Mouse (Mus musculus): ENCODE measurements around the gene Tlx3.

The Tlx3 gene

GRCm38 (mm10) chr11:33197133-33197514, 6.3 kb downstream of the Tlx3 start:
- in situ Hi-C loops (cut with MboI, MseI), result no loop called here

DNA sequence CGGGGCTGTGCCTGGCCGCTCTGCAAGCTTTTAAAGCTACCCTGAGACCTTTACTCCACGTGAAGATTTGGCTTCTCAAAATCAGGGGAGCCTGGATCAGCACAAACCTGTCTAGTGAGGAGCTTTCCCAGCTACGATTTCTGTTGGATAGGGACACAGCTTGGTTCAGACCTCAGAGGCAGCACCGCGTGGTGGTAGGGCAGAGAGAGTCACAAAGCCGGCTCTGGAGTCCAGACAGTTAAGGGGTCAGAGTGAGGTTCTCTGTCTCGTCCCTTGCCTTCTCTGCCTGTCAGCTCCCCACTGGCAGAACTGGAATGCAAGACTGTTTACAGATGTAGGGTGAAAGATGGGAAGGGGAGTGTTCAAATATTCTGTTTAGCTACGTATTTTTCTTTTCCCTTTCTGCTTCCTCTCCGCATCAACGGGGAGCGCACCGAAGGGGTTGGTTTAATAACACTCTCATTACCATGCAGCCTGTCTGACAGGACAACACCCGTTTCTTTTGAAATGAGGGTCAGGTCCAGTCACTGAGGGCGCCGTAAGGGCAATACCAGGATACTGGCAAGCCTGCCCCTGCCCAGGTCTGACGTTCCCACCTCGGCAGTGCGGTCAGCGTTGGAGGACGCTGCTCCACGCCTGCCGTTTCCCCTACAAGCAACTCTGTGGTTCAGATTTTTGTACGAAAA, 6.8 kb downstream of the Tlx3 start:
- in situ Hi-C loops (cut with MboI, MseI), result no loop called here

DNA sequence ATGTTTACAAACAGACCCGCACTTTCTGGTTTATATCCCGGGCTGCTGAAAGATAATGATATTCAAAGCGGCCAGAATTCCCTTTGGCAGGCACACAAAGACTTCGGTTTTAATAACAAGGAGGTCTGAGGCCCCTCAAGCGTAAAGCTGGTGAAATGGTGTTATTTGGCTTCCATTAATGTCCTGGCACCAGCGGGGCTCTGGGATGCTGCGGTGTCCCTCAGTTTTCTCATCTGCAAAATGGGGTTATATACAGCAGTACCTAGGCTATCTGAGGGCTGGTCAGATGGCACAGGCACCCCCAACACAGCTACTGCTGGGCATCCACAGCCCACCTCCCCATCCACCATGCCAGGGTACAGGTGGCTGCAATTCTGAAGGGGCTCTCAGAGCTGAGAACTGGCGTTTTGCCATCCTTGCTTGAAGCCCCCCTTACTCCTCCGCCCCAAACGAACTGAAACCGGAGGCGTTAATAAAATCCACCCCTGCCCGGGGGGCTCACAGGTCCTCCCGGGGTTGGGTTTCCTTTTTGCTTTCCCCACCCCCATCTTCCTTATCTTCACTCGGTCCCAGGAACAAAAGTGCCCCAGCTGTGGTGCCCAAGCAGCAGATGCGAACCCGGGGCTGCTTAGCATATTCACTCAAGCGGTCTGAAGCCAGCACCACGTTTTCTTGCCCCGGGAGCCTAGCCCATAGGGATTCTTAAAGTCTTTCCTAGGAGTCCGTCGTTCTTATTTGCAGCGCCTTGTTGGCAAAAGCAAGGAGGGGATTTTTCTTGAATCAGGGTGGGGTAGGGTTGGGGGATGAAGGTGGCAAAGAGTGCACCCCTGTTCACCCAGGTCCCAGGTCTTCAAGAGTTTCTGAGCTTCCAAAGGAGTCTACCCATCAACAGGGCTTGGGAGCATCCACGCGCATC, 7.6 kb downstream of the Tlx3 start:
- in situ Hi-C loops (cut with MboI, MseI), result no loop called here

DNA sequence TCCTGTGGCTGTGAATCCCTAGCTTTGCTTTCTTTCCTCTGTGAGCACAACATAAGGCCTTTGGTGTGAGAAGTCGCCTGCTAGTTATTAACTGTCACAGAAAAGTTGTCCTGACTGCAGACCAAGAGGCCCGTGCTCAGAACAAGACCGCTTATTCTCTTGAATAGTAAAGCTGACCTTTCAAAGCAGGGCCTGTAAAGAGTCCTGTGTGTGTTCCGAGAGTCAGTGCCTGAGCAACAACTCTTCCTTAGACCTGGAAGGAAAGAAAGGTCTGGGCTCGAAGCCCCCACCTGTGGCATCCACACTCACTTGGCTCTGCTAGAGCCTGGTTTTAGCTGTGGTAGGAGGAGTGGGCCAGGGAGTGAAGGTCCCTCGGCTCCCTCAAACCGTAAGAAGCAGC, 8.3 kb downstream of the Tlx3 start:
- in situ Hi-C loops (cut with MboI, MseI), result no loop called here

- in situ Hi-C loops (cut with MboI, MseI), result no loop called here
Observed at GRCm38 (mm10) chr11:33193695-33194094, 9.7 kb downstream of the Tlx3 start.

DNA sequence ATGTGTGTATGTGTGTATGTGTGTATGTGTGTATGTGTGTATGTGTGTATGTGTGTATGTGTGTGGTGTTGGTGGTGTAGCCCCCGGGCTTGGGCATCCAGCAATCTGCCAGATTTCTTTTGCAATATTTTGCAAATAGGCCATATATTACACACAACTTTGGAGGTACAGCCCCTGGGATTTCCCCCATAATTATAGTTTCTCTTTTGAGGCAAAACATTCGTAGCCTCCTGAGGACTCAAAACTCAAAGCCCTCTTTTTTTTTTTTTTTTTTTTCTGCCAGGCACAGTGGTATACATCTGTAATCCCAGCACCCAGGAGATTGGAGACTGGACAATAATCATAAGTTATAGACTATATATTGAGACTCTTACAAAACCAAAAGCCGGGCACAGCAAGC, 21.6 kb downstream of the Tlx3 start:
- in situ Hi-C loops (cut with MboI, MseI), result no loop called here

GRCm38 (mm10) chr11:33180701-33181116, 22.7 kb downstream of the Tlx3 start:
- in situ Hi-C loops (cut with MboI, MseI), result no loop called here

- in situ Hi-C loops (cut with MboI, MseI), result loop anchor here (5.0 kb wide), 2 partner anchors 117 to 432 kb away; no protein-coding TSS in a partner anchor
Observed at GRCm38 (mm10) chr11:33179802-33180201, 23.6 kb downstream of the Tlx3 start.

DNA sequence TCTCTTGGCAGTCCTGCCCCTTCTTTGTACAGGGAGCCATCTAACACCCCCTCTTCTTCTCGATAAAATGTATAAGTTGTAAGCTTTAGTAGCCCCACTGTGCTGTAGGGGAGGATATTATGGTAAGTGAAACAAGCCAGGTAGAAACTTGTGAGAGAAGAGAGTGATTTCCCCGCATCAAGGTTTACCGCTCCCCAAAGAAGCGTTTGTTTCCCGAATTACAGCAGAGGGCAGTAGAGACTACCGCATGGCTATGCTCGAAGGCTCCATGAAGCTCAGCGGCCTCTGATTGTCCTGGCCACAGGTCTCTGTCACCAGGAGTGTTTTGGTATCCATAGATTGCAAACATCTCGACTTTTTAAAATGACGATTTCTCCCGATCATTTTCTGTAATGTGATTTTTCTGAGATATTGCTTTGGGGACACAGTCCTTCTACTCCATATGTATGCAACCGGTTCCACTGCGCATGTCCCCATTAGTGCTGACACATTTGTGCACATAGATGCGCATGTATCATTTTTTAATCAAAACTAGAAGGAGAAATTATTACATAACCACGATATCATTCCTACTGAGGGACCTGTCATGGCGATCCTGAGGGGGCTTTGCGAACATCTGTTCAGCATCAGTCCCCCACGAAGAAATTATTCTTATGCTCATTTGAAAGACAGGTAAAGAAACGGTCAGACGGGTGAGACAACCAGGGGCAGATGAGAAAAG, 26.7 kb downstream of the Tlx3 start:
- in situ Hi-C loops (cut with MboI, MseI), result loop anchor here (5.0 kb wide), 2 partner anchors 121 to 436 kb away; no protein-coding TSS in a partner anchor

- in situ Hi-C loops (cut with MboI, MseI), result loop anchor here (5.0 kb wide), 2 partner anchors 122 to 437 kb away; no protein-coding TSS in a partner anchor
Observed at GRCm38 (mm10) chr11:33175768-33176167, 27.6 kb downstream of the Tlx3 start.

GRCm38 (mm10) chr11:33170489-33170888, 32.9 kb downstream of the Tlx3 start:
- in situ Hi-C loops (cut with MboI, MseI), result no loop called here

DNA sequence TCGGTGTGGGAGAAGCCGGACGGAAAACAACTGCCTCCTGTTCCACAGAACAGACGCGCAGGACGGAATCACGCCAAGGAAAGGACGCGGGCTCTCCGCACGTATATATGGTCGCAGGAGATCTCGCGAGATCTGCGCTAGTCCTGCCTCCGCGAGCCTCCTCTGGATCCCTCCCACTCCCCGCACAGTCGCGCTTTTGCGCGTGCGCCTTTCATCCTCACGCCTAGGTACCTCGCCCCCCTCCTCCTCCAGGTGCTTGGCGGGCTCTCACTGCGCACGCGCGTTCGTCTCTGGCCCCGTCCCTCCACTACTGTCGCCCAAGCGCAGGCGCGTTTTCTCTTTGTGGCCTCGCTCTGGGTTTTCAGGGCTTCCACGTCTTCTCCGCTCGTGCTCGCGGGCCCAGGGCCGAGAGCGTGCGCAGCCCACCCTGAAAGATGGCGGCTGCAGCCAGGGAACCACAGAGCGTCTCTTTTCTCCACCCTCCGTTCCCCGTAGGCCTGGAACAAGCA, 40.3 kb downstream of the Tlx3 start, which contains the start of gene Npm1:
Gene Npm1, minus strand, starts transcription at position 209 of the 509 bp plus-strand sequence.
- in situ Hi-C loops (cut with MboI, MseI), result loop anchor here (10.0 kb wide), 1 partner anchor 772 kb away; no protein-coding TSS in a partner anchor

DNA sequence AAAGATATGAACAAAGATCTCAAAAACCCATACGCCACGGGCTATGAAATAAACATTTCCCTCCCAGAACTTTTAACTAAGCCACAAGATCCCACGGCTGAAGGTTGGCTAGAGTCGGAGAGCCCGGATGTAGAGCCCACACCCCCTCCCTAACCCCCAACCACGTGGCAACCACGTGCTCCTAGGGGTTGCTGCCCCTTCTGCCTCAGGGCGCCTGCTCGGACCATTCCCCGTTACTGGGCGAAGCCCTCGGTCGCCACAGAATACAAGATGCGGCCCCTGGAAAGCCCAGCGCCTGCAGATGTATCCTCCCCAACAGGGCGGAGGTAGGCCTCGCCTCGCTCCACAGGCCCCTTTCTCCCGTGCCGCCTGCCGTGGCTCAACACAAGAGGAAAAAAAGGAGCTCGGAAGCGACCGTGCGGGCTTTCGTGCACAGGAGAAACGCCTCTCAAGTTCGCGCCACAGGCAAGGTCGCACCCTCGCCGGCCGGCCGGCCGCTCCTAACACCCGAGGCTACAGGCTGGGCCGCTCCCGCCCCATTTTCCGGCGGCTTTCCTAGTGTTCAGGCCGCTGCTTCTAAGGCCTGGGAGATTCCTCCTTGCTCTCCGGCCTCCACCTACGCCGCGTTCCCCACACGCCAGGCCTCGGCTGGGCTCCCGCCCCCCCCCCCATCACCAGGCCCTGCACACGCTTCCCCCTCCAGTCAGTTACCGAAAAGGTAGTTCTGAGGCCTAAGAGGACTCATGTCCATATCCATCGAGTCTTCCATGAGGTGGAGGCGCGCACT, 41.0 kb downstream of the Tlx3 start:
- in situ Hi-C loops (cut with MboI, MseI), result loop anchor here (10.0 kb wide), 1 partner anchor 772 kb away; no protein-coding TSS in a partner anchor

- in situ Hi-C loops (cut with MboI, MseI), result loop anchor here (10.0 kb wide), 1 partner anchor 775 kb away; no protein-coding TSS in a partner anchor
Observed at GRCm38 (mm10) chr11:33159741-33160140, 43.6 kb downstream of the Tlx3 start.

DNA sequence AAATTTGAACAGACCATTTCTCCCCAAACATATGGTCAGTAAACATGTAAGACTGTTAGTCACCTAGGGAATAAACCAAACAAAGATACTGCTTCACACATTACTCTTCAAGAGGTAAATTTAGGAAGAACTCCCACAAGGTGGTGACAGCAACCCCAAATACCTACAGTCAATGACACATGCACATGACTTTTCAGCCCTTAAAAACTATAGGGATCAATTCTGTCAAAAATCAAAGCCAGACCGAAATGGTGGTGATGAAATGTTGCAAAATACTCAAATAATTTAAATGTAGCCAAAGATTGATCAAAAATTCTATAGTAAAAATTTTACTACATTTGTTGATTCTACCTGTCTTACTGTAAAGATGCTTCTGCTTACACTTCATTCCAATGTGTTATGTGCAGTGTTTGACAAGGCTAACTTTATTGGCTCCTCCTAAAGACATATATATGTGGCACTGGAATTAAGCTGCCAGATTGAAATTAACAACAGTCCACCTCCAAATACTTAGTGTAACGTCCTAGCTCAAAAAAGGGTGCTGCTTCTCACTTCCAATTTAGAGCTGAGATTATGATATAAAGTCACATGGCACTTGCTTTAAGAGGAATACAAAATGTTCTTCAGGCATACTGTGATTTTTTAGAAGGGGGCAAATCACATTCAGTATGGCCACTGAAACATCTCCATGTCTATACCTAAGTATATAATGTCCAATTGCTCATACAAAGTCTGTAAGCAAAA, 45.8 kb downstream of the Tlx3 start:
- in situ Hi-C loops (cut with MboI, MseI), result no loop called here

DNA sequence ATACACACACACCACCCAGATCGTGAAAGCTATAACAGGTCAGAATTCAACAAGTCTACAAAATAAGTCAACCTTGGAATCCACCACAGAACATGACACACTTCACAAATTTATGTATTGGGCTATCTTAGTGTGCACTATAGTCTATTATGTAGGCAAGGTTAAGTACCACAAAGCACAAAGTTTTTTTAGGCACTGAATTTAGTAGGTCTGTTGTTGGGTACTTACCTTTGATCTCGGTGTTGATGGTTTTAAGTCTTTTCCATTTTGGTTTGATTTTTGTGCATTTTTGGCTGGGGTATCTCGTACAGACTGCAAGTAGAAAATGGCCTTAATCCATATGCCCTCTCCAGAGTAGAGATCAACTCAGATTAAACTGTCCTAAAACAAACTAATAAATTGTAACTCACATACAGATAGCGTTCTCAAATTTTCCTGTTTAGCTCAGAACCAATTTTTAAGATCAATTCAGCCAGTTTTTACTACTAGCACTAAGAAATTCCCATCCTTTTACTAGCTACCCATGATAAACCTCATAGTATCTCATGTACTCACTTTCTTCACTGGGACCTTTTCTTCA, 46.9 kb downstream of the Tlx3 start:
- in situ Hi-C loops (cut with MboI, MseI), result no loop called here

DNA sequence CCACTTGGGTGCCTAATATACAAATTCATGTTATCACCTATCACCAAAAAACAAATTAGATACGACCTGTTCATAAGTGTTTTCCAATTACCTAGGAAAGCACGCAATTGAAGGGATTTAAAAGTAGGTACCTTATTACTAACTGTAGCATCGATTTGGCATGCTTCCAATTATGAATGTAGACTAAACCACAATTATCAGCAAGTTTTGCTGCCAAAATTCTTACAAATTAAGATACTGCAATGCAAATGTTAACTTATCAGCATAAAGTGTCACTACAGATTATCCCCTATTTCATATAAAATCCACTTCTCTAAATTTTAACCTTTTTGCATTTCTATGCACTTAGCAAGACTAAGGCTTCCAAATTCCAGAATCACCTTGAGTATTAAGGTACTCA, 48.9 kb downstream of the Tlx3 start:
- in situ Hi-C loops (cut with MboI, MseI), result no loop called here

DNA sequence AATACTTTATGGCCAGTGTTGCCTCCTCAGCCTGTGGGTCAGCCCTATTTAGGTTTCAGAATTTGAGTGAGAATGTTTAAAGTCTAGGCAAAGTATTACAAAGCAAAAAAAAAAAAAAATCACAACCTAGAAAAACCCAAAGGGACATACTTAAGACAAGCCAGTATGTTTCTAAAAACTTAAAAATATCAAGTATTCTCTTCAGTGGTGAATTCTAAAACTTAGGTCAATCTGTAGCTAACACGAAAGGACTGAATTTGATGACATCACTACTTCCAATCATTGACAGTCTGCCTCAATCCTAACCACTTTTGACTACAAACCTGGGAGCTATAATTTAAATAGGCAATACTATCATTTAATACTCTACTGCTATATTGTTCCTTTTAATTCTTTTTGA, 50.4 kb downstream of the Tlx3 start:
- in situ Hi-C loops (cut with MboI, MseI), result no loop called here

- in situ Hi-C loops (cut with MboI, MseI), result no loop called here
Observed at GRCm38 (mm10) chr11:33151780-33152145, 51.6 kb downstream of the Tlx3 start.

All from regulatory T cell (primary cell).